Mouse (Mus musculus) hematopoietic stem cell, adult 5-6 weeks (primary cell): ENCODE measurements around the gene Mfap1a. TPM values are rescaled to one million over a fixed set of nuclear protein-coding genes. Genes with fewer than 3 reads are reported as not detected.

Experiments used
- ATAC-seq, 2 experiments: fragments of 125-278 bp in 1 of 2; replicated peaks in 1 of 2; 2 replicates each; pipeline ENCODE4 v1.8.0; 2016 to 2017; ENCODE audit warnings: inconsistent platforms in 2 of 2, mild to moderate bottlenecking in 2 of 2, moderate number of reproducible peaks in 2 of 2, low read depth in 1 of 2, moderate TSS enrichment in 1 of 2; ENCODE audit not compliant: low FRiP score in 2 of 2, poor library complexity in 2 of 2, severe bottlenecking in 2 of 2, insufficient read depth in 1 of 2, low TSS enrichment in 1 of 2
- total RNA-seq: library from RNA; stranded (forward); fragments of 172-1452, 232-1000 nt; gene quantifications from 2 replicates; pipeline ENCODE4 v1.2.3, GENCODE M21; 2017

The Mfap1a gene
- total RNA-seq, 1 experiment from 2014 or later = 45.4 TPM

- peak; percentile 86 to 92 for ATAC-seq
Observed at GRCm38 (mm10) chr2:121448739-121449535, 57.5 kb downstream of the Mfap1a start, which contains the start of gene Serf2. Serf2 (plus strand) TSS chr2:121449195.

DNA sequence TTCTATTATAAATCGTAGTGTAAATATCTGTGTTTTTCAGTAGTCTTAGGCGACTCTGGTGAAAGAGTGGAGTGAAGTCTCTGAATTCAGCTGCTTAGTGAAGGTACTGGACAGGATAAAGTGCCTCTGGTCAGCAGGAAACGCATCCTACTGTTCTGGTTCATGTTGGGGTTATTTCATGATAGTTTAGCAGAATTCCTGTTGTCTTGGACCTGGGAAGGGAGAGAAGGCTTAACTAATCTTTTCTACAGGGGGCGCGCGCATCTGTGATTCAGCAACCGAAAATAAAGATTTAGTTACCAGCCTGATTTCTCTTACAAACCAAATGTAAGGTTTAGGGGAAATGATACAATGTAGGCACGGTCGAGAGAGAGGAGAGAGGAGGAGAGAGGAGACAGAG is 58.3 kb downstream of the Mfap1a start:
- ATAC-seq = no peak

- ATAC-seq = no peak
Observed at GRCm38 (mm10) chr2:121447006-121447405, 59.5 kb downstream of the Mfap1a start.

- no peak for ATAC-seq
Observed at GRCm38 (mm10) chr2:121446506-121446905, 60.0 kb downstream of the Mfap1a start.

DNA sequence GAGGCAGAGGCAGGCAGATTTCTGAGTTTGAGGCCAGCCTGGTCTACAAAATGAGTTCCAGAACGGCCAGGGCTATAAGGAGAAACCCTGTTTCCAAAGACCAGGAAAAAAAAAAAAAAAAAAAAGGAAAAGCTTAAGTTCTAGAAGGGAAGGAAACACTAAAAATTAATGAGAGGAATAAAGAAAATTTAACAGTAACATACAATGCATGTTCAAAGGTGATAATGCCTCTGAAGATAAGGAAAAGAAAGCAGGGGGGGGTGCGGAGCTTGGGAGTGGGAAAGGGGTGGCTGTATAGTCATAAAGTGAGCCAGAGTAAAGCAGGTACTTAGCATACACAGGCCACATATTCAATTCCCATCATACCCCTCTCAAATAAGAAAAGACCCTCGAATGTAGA is 61.3 kb downstream of the Mfap1a start:
- ATAC-seq = no peak

DNA sequence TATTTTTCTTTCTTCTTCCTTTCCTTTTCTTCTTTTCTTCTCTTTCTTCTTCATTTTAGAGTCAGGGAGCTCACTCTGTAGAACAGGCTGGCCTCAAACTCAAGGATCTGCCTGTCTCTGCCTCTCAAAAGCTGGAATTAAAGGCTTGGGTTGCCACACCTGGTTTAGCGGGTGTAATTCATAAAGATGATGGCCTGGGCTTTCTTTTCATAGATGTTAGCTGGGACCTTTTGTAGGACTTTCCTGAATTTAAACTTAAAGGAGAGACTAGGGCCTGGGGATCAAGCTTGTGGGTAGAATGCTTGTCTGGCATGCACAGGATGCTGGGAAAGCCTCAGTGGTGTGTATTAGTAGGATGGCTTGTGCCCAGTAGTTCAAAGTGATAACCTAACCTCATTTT is 62.3 kb downstream of the Mfap1a start, which contains the start of gene Ell3:
Gene Ell3, minus strand, starts transcription at position 101 of the 400 bp plus-strand sequence.
- no peak for ATAC-seq

- no peak for ATAC-seq
Observed at GRCm38 (mm10) chr2:121443068-121443349, 63.5 kb downstream of the Mfap1a start.

- ATAC-seq = peak; percentile 74 to 92
Observed at GRCm38 (mm10) chr2:121442259-121443067, 64.0 kb downstream of the Mfap1a start.

Other genes with a start within 250 kb of the Mfap1a start
- 61.0 and 71.7 TPM in 2 replicates for gene Trp53bp1, start 235.3 kb downstream of the Mfap1a start, total RNA-seq
- gene Map1a, start 217.1 kb downstream of the Mfap1a start, total RNA-seq = 0.06 TPM in 1 of 2 replicates, not detected in the other
- 9.3 and 16.5 TPM in 2 replicates for gene Ppip5k1, start 151.3 kb downstream of the Mfap1a start, total RNA-seq
- not detected in 2 replicates for gene Ckmt1, start 149.0 kb downstream of the Mfap1a start, total RNA-seq
- not detected in 2 replicates for gene Strc, start 119.5 kb downstream of the Mfap1a start, total RNA-seq
- gene Pdia3, start 92.9 kb downstream of the Mfap1a start, total RNA-seq = 212 and 218 TPM in 2 replicates
- 0.60 and 6.3 TPM in 2 replicates for gene Catsper2, start 92.9 kb downstream of the Mfap1a start, total RNA-seq
- gene Ell3, start 62.4 kb downstream of the Mfap1a start, total RNA-seq = not detected in 2 replicates
- gene Serf2, start 57.5 kb downstream of the Mfap1a start, total RNA-seq = 210 and 244 TPM in 2 replicates
- 98.2 and 124 TPM in 2 replicates for gene Hypk, start 53.4 kb downstream of the Mfap1a start, total RNA-seq
- 0.88 and 2.0 TPM in 2 replicates for gene Serinc4, start 49.9 kb downstream of the Mfap1a start, total RNA-seq
- 52.5 and 56.7 TPM in 2 replicates for gene Mfap1b, start 32.6 kb downstream of the Mfap1a start, total RNA-seq
- 29.1 and 36.3 TPM in 2 replicates for gene Wdr76, start 58 bp upstream of the Mfap1a start, total RNA-seq